Mouse (Mus musculus): Measurements from ENCODE around the gene Ranbp10. TPM values are rescaled to one million over a fixed set of nuclear protein-coding genes. Genes with fewer than 3 reads are reported as not detected.
"Not testable (repeated sequence)": the region's sequence is repeated elsewhere in the genome, so short reads cannot be mapped to it uniquely, and the experiment has no call there.

The Ranbp10 gene
- polyA plus RNA-seq, 1 experiment from 2014 or later, result 10.7 TPM

GRCm38 (mm10) chr8:105854303-105854702 is 27.2 kb upstream of the Ranbp10 start:
- H3K27ac ChIP-seq (replicated peaks), result peak overlapping the region; percentile 89
- H3K9me3 ChIP-seq, result no peaks in the 10 kb centered on the region
- 0 out of 2 replicates have a peak overlapping the region, but pooled peaks have one; percentile 68 for H3K9ac ChIP-seq
- 28% methylated on average over 8 of the region's 8 CpGs for WGBS
- peak overlapping the region; percentile 57 for H3K4me3 ChIP-seq
- peak; percentile 12 for ATAC-seq (ENCODE audit: low FRiP score, low read depth)
- peaks cover under 1% of the 10 kb centered on the region; the same call in 1 of the 2 replicates for H3K36me3 ChIP-seq
- H3K4me1 ChIP-seq (replicated peaks), result peaks cover 56% of the 10 kb centered on the region
- peak overlapping the region; percentile 98 for H3K4me2 ChIP-seq
- no peaks in the 10 kb centered on the region for H3K27me3 ChIP-seq

GRCm38 (mm10) chr8:105853178-105853577 is 26.0 kb upstream of the Ranbp10 start, which contains the start of gene Cenpt:
Gene Cenpt (minus strand): TSS chr8:105853278.
- ATAC-seq (ENCODE audit: low FRiP score, low read depth), result no peak
- no peaks in the 10 kb centered on the region for H3K27me3 ChIP-seq
- peaks cover 11% of the 10 kb centered on the region for H3K36me3 ChIP-seq
- WGBS, result 95% methylated on average over 3 of the region's 3 CpGs
- H3K4me3 ChIP-seq, result peak within 1 kb of the TSS; percentile 80
- H3K9ac ChIP-seq, result no peak within 1 kb of the TSS
- H3K9me3 ChIP-seq, result no peaks in the 10 kb centered on the region
- peak within 1 kb of the TSS; percentile 84 for H3K27ac ChIP-seq (replicated peaks)
- peaks cover 46% of the 10 kb centered on the region for H3K4me1 ChIP-seq (replicated peaks)
- H3K4me2 ChIP-seq, result peak within 1 kb of the TSS; percentile 74; the same call in 1 of the 2 replicates

GRCm38 (mm10) chr8:105852146-105852729 is 25.1 kb upstream of the Ranbp10 start:
- peak overlapping the region; percentile 74 for H3K4me2 ChIP-seq
- H3K4me1 ChIP-seq (replicated peaks), result peaks cover 36% of the 10 kb centered on the region
- H3K9me3 ChIP-seq, result no peaks in the 10 kb centered on the region
- peak overlapping the region; percentile 80 for H3K4me3 ChIP-seq
- peaks cover 19% of the 10 kb centered on the region for H3K36me3 ChIP-seq
- peak overlapping the region; percentile 84 for H3K27ac ChIP-seq (replicated peaks)
- whole genome bisulfite sequencing, result 82% methylated on average over 12 of the region's 12 CpGs
- no peak overlapping the region for H3K9ac ChIP-seq
- no peaks in the 10 kb centered on the region for H3K27me3 ChIP-seq
- no peak for ATAC-seq (ENCODE audit: low FRiP score, low read depth)

GRCm38 (mm10) chr8:105851651-105852143 is 24.5 kb upstream of the Ranbp10 start:
- H3K4me3 ChIP-seq, result peak overlapping the region; percentile 80
- H3K9ac ChIP-seq, result peak overlapping the region; percentile 63
- WGBS, result under 1% methylated on average over 34 of the region's 34 CpGs
- ATAC-seq (ENCODE audit: low FRiP score, low read depth), result peak; percentile 86
- H3K9me3 ChIP-seq, result no peaks in the 10 kb centered on the region
- H3K36me3 ChIP-seq, result peaks cover 24% of the 10 kb centered on the region
- peak overlapping the region; percentile 84 for H3K27ac ChIP-seq (replicated peaks)
- H3K4me2 ChIP-seq, result peak overlapping the region; percentile 74
- peaks cover 31% of the 10 kb centered on the region for H3K4me1 ChIP-seq (replicated peaks)
- no peaks in the 10 kb centered on the region for H3K27me3 ChIP-seq

- no peaks in the 10 kb centered on the region for H3K27me3 ChIP-seq
- peaks cover 35% of the 10 kb centered on the region for H3K36me3 ChIP-seq
- no peak for ATAC-seq (ENCODE audit: low FRiP score, low read depth)
- H3K9me3 ChIP-seq, result no peaks in the 10 kb centered on the region
- 83% methylated on average over 7 of the region's 7 CpGs for WGBS
- no peak overlapping the region for H3K9ac ChIP-seq
- 0 out of 2 replicates have a peak overlapping the region, but pooled peaks have one; percentile 0 for H3K4me3 ChIP-seq
- H3K4me2 ChIP-seq, result peak overlapping the region; percentile 41
- no peak overlapping the region for H3K27ac ChIP-seq (replicated peaks)
- H3K4me1 ChIP-seq (replicated peaks), result peaks cover 20% of the 10 kb centered on the region
Observed at GRCm38 (mm10) chr8:105850611-105851010, 23.5 kb upstream of the Ranbp10 start.

GRCm38 (mm10) chr8:105850014-105850413 is 22.9 kb upstream of the Ranbp10 start:
- H3K36me3 ChIP-seq, result peaks cover 38% of the 10 kb centered on the region
- 86% methylated on average over 4 of the region's 4 CpGs for WGBS
- H3K9me3 ChIP-seq, result no peaks in the 10 kb centered on the region
- no peak overlapping the region for H3K4me3 ChIP-seq
- no peak overlapping the region for H3K9ac ChIP-seq
- no peak overlapping the region for H3K27ac ChIP-seq (replicated peaks)
- peaks cover 17% of the 10 kb centered on the region for H3K4me1 ChIP-seq (replicated peaks)
- H3K27me3 ChIP-seq, result no peaks in the 10 kb centered on the region
- 0 out of 2 replicates have a peak overlapping the region, but pooled peaks have one; percentile 41 for H3K4me2 ChIP-seq
- no peak for ATAC-seq (ENCODE audit: low FRiP score, low read depth)

GRCm38 (mm10) chr8:105846678-105847077 is 19.5 kb upstream of the Ranbp10 start:
- no peak overlapping the region for H3K4me2 ChIP-seq
- peaks cover 54% of the 10 kb centered on the region for H3K36me3 ChIP-seq
- no peak for ATAC-seq (ENCODE audit: low FRiP score, low read depth)
- WGBS, result 92% methylated on average over 11 of the region's 11 CpGs
- no peak overlapping the region for H3K9ac ChIP-seq
- no peak overlapping the region for H3K4me3 ChIP-seq
- H3K27ac ChIP-seq (replicated peaks), result no peak overlapping the region
- peaks cover 7% of the 10 kb centered on the region for H3K4me1 ChIP-seq (replicated peaks)
- H3K9me3 ChIP-seq, result no peaks in the 10 kb centered on the region
- no peaks in the 10 kb centered on the region for H3K27me3 ChIP-seq

GRCm38 (mm10) chr8:105839209-105839608 is 12.1 kb upstream of the Ranbp10 start:
- no peak overlapping the region for H3K27ac ChIP-seq (replicated peaks)
- 89% methylated on average over 5 of the region's 5 CpGs for WGBS
- H3K4me2 ChIP-seq, result no peak overlapping the region
- H3K4me3 ChIP-seq, result no peak overlapping the region
- H3K9ac ChIP-seq, result no peak overlapping the region
- H3K4me1 ChIP-seq (replicated peaks), result no peaks in the 10 kb centered on the region
- H3K36me3 ChIP-seq, result peaks cover 8% of the 10 kb centered on the region
- no peak for ATAC-seq (ENCODE audit: low FRiP score, low read depth)
- H3K9me3 ChIP-seq, result no peaks in the 10 kb centered on the region
- H3K27me3 ChIP-seq, result no peaks in the 10 kb centered on the region

- Histone ChIP-seq H3K27me3 (no peaks in the 10 kb centered on the region), H3K9me3 (no peaks in the 10 kb centered on the region), H3K4me1 (replicated peaks) (no peaks in the 10 kb centered on the region), H3K4me2 (no peak overlapping the region), H3K36me3 (no peaks in the 10 kb centered on the region), H3K9ac (no peak overlapping the region), H3K4me3 (no peak overlapping the region), H3K27ac (replicated peaks) (no peak overlapping the region)
- no peak for ATAC-seq (ENCODE audit: low FRiP score, low read depth)
- 81% methylated on average over 6 of the region's 6 CpGs for WGBS
Observed at GRCm38 (mm10) chr8:105836991-105837390, 9.8 kb upstream of the Ranbp10 start.

- Histone ChIP-seq H3K27me3 (no peaks in the 10 kb centered on the region), H3K36me3 (no peaks in the 10 kb centered on the region), H3K9ac (no peak overlapping the region), H3K4me1 (replicated peaks) (no peaks in the 10 kb centered on the region), H3K4me2 (no peak overlapping the region), H3K27ac (replicated peaks) (no peak overlapping the region), H3K4me3 (no peak overlapping the region), H3K9me3 (no peaks in the 10 kb centered on the region)
- 29% methylated on average over 11 of the region's 11 CpGs for WGBS
- ATAC-seq (ENCODE audit: low FRiP score, low read depth), result no peak
Observed at GRCm38 (mm10) chr8:105835318-105835717, 8.2 kb upstream of the Ranbp10 start.

- ATAC-seq (ENCODE audit: low FRiP score, low read depth); H3K27ac ChIP-seq (replicated peaks); H3K27me3 ChIP-seq; H3K4me1 ChIP-seq (replicated peaks); H3K9ac ChIP-seq; H3K4me3 ChIP-seq; H3K9me3 ChIP-seq; H3K36me3 ChIP-seq; H3K4me2 ChIP-seq: not testable (repeated sequence)
- WGBS, result 87% methylated on average over 2 of the region's 2 CpGs
Observed at GRCm38 (mm10) chr8:105833740-105834139, 6.6 kb upstream of the Ranbp10 start.

- WGBS, result 11% methylated on average over 4 of the region's 4 CpGs
- H3K4me1 ChIP-seq (replicated peaks), result peaks cover 29% of the 10 kb centered on the region
- H3K27ac ChIP-seq (replicated peaks), result peak overlapping the region; percentile 81
- H3K27me3 ChIP-seq, result no peaks in the 10 kb centered on the region
- peak overlapping the region; percentile 95 for H3K9ac ChIP-seq
- peak overlapping the region; percentile 99 for H3K4me3 ChIP-seq
- peaks cover 25% of the 10 kb centered on the region for H3K36me3 ChIP-seq
- no peaks in the 10 kb centered on the region for H3K9me3 ChIP-seq
- H3K4me2 ChIP-seq, result peak overlapping the region; percentile 94
- ATAC-seq (ENCODE audit: low FRiP score, low read depth), result no peak
Observed at GRCm38 (mm10) chr8:105826379-105826778, 771 bp downstream of the Ranbp10 start.
